Mouse (Mus musculus) activated CD4-positive, CD25-positive, alpha-beta regulatory T cell, adult 4 months (primary cell): ENCODE measurements around the gene Krt19. TPM values are rescaled to one million over a fixed set of nuclear protein-coding genes. Genes with fewer than 3 reads are reported as not detected.

Experiments used
- ATAC-seq: one replicate; pipeline ENCODE4 v1.8.0; 2017
- polyA plus RNA-seq, 2 experiments: library from polyadenylated mRNA; unstranded; fragments of 100-300 nt; shearing (Covaris generic); gene quantifications; one replicate each; pipeline ENCODE4 v1.2.1; 2017

Gene Krt19
- not detected for polyA plus RNA-seq

- ATAC-seq: no peak
These were observed at the start of gene Krt19 for GRCm38 (mm10) chr11:100148615-100149330. TSS of gene Krt19 (minus strand) at chr11:100148665.

- ATAC-seq: no peak
These were observed 44.5 kb upstream of the Krt19 start, which contains the start of gene Krt9 for GRCm38 (mm10) chr11:100192992-100193391. TSS of gene Krt9 (minus strand) at chr11:100193246.

DNA sequence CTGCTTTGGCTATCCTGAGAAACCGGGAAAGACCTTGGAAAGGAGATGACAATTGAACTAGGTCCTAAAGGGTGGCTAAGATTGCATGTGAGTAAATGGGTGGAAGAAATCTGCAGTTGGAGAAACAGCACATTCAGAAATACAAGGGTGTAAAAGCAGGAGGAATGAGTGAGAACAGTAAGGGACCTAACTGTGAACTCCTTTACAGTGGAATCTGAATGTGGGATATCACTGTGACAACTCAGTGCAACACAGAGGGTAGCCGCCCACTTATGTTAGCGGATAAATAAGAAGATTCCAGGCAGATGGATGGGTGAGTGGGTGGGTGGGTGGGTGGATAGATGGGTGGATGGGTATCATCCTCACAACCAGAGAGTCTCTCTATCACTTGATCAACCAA, 43.4 kb upstream of the Krt19 start:
- ATAC-seq: no peak

GRCm38 (mm10) chr11:100186736-100187135, 38.3 kb upstream of the Krt19 start:
- no peak for ATAC-seq

DNA sequence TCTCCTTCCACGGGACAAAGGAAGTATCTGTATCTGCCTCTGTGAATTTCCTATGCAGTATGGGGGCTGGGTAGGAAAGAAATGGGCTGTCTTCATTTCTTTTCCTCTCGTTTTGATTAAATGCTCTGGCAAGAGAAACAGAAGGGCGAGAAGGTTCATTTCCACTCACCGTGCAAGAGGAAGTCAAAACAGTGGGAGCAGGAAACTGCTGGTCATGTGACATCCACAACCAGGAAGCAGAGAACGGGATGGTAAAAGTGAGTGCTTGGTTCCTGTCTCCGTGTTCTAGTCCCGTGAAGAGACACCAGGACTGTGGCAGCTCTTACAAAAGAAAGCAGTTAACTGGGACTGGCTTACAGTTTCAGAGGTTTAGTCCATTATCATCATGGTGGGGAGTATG, 33.3 kb upstream of the Krt19 start:
- no peak for ATAC-seq

GRCm38 (mm10) chr11:100179260-100179659, 30.8 kb upstream of the Krt19 start:
- no peak for ATAC-seq

- ATAC-seq: no peak
These were observed 29.8 kb upstream of the Krt19 start for GRCm38 (mm10) chr11:100178307-100178706.

GRCm38 (mm10) chr11:100176791-100177190, 28.3 kb upstream of the Krt19 start:
- no peak for ATAC-seq

GRCm38 (mm10) chr11:100168765-100169762, 20.6 kb upstream of the Krt19 start:
- ATAC-seq: no peak

- ATAC-seq: no peak
These were observed 19.6 kb upstream of the Krt19 start for GRCm38 (mm10) chr11:100168071-100168470.

- no peak for ATAC-seq
These were observed 15.9 kb upstream of the Krt19 start for GRCm38 (mm10) chr11:100164392-100164791.

DNA sequence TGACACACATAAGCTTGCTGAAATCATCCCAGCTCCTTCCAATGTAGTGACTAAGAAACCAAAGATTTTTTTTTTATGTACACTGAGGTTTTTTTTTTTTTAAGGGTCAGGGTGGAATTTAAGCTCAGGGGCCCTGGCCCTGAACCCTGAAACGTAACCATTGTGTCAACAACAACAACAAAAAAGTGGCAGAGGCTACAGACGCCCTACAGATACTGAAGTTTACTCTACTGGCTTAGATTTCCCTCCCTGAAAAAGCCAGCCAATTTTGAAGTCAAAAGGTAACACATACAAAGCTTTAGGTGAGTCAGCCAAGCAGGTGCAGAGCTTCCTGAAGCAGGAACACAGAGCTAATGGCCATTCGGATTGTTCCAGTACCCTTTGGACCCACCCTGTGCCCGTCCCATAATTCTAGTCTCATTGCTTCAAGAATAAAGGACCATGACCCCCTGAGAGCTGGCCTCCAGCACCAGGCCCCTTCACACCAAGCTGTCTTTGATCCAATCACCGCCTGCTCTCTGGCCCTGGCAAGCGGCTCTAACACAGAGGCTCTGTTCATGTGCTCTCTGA, 9.5 kb upstream of the Krt19 start:
- ATAC-seq: no peak

- no peak for ATAC-seq
These were observed 8.9 kb upstream of the Krt19 start for GRCm38 (mm10) chr11:100157331-100157730.

- no peak for ATAC-seq
These were observed 7.2 kb upstream of the Krt19 start for GRCm38 (mm10) chr11:100155497-100156255.

GRCm38 (mm10) chr11:100147566-100148353, 705 bp downstream of the Krt19 start:
- ATAC-seq: no peak

DNA sequence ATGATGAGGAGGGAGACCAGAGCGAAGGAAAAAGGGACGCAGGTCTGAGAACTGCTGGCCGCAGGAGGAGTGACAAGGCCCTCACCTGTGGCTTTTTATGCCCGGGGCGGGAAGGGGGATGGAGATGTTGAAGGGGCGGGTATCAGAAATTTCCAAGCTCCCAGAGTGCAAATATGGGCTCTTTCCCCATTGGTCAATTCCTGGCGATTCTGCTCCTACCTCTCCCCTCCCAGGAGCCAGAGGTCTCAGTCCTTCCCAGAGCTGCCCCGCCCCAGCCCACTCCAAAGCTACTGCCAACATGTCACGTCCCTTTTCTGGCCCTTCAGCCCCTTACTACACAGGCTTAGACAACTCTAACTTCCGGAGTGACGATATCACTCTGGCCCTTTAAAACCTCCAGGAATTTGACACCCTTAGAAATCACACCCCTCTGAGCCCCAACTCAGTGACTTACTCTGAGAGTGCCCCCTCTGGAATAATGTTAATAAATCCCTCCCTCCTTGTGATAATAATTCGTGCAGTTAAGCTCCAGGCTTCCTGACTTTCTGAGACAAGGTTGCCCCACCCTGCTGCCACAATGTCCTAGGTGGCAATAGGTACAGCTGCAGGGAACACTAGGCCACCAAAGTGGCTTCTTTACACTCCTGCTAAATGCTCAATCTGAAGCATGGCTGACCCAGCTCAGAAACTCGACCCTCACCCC, 2.5 kb downstream of the Krt19 start:
- ATAC-seq: no peak

- no peak for ATAC-seq
These were observed 3.4 kb downstream of the Krt19 start for GRCm38 (mm10) chr11:100145104-100145503.

DNA sequence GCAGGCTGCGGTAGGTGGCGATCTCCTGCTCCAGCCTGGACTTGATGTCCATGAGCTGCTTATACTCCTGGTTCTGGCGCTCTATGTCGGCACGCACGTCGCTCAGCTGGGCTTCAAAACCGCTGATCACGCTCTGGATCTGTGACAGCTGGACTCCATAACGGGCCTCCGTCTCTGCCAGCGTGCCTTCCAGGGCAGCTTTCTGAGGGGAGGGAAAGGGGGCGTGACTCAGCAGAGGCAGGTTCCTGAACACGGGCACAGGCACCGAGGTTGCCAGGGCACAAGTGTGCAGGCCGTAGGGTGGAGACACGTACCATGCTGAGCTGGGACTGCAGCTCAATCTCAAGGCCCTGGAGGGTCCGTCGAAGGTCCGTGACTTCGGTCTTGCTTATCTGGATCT, 7.5 kb downstream of the Krt19 start:
- no peak for ATAC-seq

DNA sequence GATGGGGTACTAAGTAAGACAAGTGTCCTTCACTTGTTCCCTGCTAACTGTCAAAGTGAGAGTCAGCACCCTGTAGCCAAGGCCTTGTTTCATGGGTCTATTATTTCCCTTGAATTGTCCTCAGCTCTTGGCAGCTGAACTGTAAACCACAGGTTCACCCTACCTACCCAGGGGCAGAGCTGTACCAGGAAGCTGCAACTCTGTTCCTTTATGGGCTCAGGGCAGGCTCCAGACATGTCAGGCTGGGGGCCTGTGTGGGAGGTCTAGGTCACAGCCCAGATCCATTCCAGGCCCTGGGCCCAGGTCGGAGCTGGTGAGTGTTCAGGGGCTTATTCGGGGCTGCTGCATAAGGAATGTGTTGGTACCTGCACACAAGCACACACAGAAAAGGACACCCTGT, 9.1 kb downstream of the Krt19 start:
- no peak for ATAC-seq

GRCm38 (mm10) chr11:100138809-100139208, 9.7 kb downstream of the Krt19 start:
- no peak for ATAC-seq

- no peak for ATAC-seq
These were observed 10.8 kb downstream of the Krt19 start for GRCm38 (mm10) chr11:100137693-100138092.
